ENCODE assay signal across 7 mouse cellular contexts in genomic region chr11:30471751-30472593, GRCm38 (mm10). TPM values are rescaled to one million over a fixed set of nuclear protein-coding genes. Genes with fewer than 3 reads are reported as not detected.
DNase-seq lines count a peak whose midpoint lies in the region; ATAC-seq lines count a peak whose summit lies in the region.

TSS of gene 4930505A04Rik (minus strand) at chr11:30471827.

- peak within 1 kb of the TSS; percentile 85 for H3K27ac ChIP-seq in embryonic facial prominence, embryonic 13.5 days
- H3K27ac ChIP-seq in limb, embryonic 12.5 days = peak within 1 kb of the TSS; percentile 81
- peak within 1 kb of the TSS; percentile 80 for H3K27ac ChIP-seq in midbrain, embryonic 14.5 days (replicated peaks; ENCODE audit: low read depth, low read length)
- peak within 1 kb of the TSS; percentile 73 for H3K27ac ChIP-seq in stomach, embryonic 15.5 days

- H3K9ac ChIP-seq in embryonic facial prominence, embryonic 13.5 days = peak within 1 kb of the TSS; percentile 74
- H3K9ac ChIP-seq in limb, embryonic 12.5 days (replicated peaks) = peak within 1 kb of the TSS; percentile 58
- H3K9ac ChIP-seq in midbrain, embryonic 14.5 days (replicated peaks; ENCODE audit: low read length) = peak within 1 kb of the TSS; percentile 65
- peak within 1 kb of the TSS; percentile 33; the same call in 1 of the 2 replicates for H3K9ac ChIP-seq in stomach, embryonic 15.5 days

- no peaks in the 10 kb centered on the region for H3K27me3 ChIP-seq in embryonic facial prominence, embryonic 13.5 days
- no peaks in the 10 kb centered on the region for H3K27me3 ChIP-seq in limb, embryonic 12.5 days
- no peaks in the 10 kb centered on the region for H3K27me3 ChIP-seq in midbrain, embryonic 14.5 days (ENCODE audit: control insufficient read depth, insufficient read depth, low read length)
- H3K27me3 ChIP-seq in stomach, embryonic 15.5 days (replicated peaks) = no peaks in the 10 kb centered on the region

- no peaks in the 10 kb centered on the region for H3K36me3 ChIP-seq in embryonic facial prominence, embryonic 13.5 days
- no peaks in the 10 kb centered on the region for H3K36me3 ChIP-seq in limb, embryonic 12.5 days
- no peaks in the 10 kb centered on the region for H3K36me3 ChIP-seq in midbrain, embryonic 14.5 days (ENCODE audit: control insufficient read depth, insufficient read depth, low read length)
- no peaks in the 10 kb centered on the region for H3K36me3 ChIP-seq in stomach, embryonic 15.5 days

- WGBS in embryonic facial prominence, embryonic 13.5 days = 6% methylated on average over 17 of the region's 17 CpGs
- 9% methylated on average over 17 of the region's 17 CpGs for WGBS in limb, embryonic 12.5 days
- 9% methylated on average over 17 of the region's 17 CpGs for WGBS in midbrain, embryonic 14.5 days
- WGBS in stomach, embryonic 15.5 days = 5% methylated on average over 17 of the region's 17 CpGs

- H3K4me1 ChIP-seq in embryonic facial prominence, embryonic 13.5 days = peaks cover 12% of the 10 kb centered on the region; the same call in 1 of the 2 replicates
- peaks cover 5% of the 10 kb centered on the region for H3K4me1 ChIP-seq in limb, embryonic 12.5 days (replicated peaks)
- H3K4me1 ChIP-seq in midbrain, embryonic 14.5 days (ENCODE audit: control insufficient read depth, insufficient read depth, low read length) = peaks cover 11% of the 10 kb centered on the region; the same call in 1 of the 2 replicates
- peaks cover 4% of the 10 kb centered on the region; the same call in 1 of the 2 replicates for H3K4me1 ChIP-seq in stomach, embryonic 15.5 days

- DNase-seq in brain, embryonic 18.5 days (ENCODE audit: low read depth, low spot score) = peak; percentile 92
- peak; percentile 89 to 91 for DNase-seq in heart, adult 9 months (ENCODE audit: low spot score in 2 of 2)
- peak; percentile 87 for DNase-seq in kidney, adult 9 months
- DNase-seq in midbrain, embryonic 14.5 days = peak; percentile 98

- peak within 1 kb of the TSS; percentile 76 for H3K4me2 ChIP-seq in embryonic facial prominence, embryonic 13.5 days
- peak within 1 kb of the TSS; percentile 63 for H3K4me2 ChIP-seq in limb, embryonic 12.5 days
- peak within 1 kb of the TSS; percentile 83 for H3K4me2 ChIP-seq in midbrain, embryonic 14.5 days (ENCODE audit: low read length)
- peak within 1 kb of the TSS; percentile 71 for H3K4me2 ChIP-seq in stomach, embryonic 15.5 days

- ATAC-seq in embryonic facial prominence, embryonic 13.5 days (ENCODE audit: insufficient number of reproducible peaks, insufficient read depth, low FRiP score, low TSS enrichment, low read depth) = peak; percentile 82
- peak; percentile 95 for ATAC-seq in limb, embryonic 12.5 days (ENCODE audit: insufficient number of reproducible peaks, insufficient read depth, low FRiP score, low TSS enrichment, low read depth)
- ATAC-seq in midbrain, embryonic 14.5 days (ENCODE audit: low FRiP score, low TSS enrichment) = peak; percentile 97
- ATAC-seq in stomach, embryonic 15.5 days (ENCODE audit: insufficient read depth, low FRiP score, low read depth) = peak; percentile 95

- no peaks in the 10 kb centered on the region for H3K9me3 ChIP-seq in embryonic facial prominence, embryonic 13.5 days
- H3K9me3 ChIP-seq in limb, embryonic 12.5 days = no peaks in the 10 kb centered on the region
- H3K9me3 ChIP-seq in midbrain, embryonic 14.5 days (ENCODE audit: control insufficient read depth, low read length) = no peaks in the 10 kb centered on the region
- no peaks in the 10 kb centered on the region for H3K9me3 ChIP-seq in stomach, embryonic 15.5 days

- H3K4me3 ChIP-seq in embryonic facial prominence, embryonic 13.5 days = peak within 1 kb of the TSS; percentile 53
- H3K4me3 ChIP-seq in limb, embryonic 12.5 days (replicated peaks) = peak within 1 kb of the TSS; percentile 45
- peak within 1 kb of the TSS; percentile 47 for H3K4me3 ChIP-seq in midbrain, embryonic 14.5 days (replicated peaks; ENCODE audit: low read depth, low read length)
- peak within 1 kb of the TSS; percentile 45 for H3K4me3 ChIP-seq in stomach, embryonic 15.5 days (replicated peaks)

RNA-seq across cellular contexts. Expression of gene 4930505A04Rik, which starts in this region (rescaled TPM):
- not detected in 2 replicates for polyA plus RNA-seq in embryonic facial prominence, embryonic 13.5 days (2015; fragmentation: Nextera tagmentation; extraction: Ambion mirVana)
- polyA plus RNA-seq in limb, embryonic 12.5 days (2016; fragmentation: Nextera tagmentation; extraction: Ambion mirVana) = not detected in 2 replicates
- 0.24 and 0.32 TPM in 2 replicates for polyA plus RNA-seq in midbrain, embryonic 14.5 days (2014; fragmentation: Nextera tagmentation; extraction: Ambion mirVana)
- 0.14 TPM in 1 of 2 replicates, not detected in the other for polyA plus RNA-seq in stomach, embryonic 15.5 days (2015; fragmentation: Nextera tagmentation; extraction: Ambion mirVana)

Comparison
In these comparisons a context has a peak if more than half of its experiments do, and no peak if none do; other contexts are left out.
1. Peak in every context shown above with its lines: DNase-seq, ATAC-seq, H3K4me3 ChIP-seq and H3K27ac ChIP-seq.
2. Peak in ATAC-seq, H3K4me3 ChIP-seq, H3K27ac ChIP-seq, H3K9ac ChIP-seq and H3K4me2 ChIP-seq in embryonic facial prominence, embryonic 13.5 days; RNA of the gene not detected or under 1 TPM.
3. Peak in ATAC-seq, H3K4me3 ChIP-seq, H3K27ac ChIP-seq, H3K9ac ChIP-seq and H3K4me2 ChIP-seq in limb, embryonic 12.5 days; RNA of the gene not detected or under 1 TPM.
4. Peak in DNase-seq, ATAC-seq, H3K4me3 ChIP-seq, H3K27ac ChIP-seq, H3K9ac ChIP-seq and H3K4me2 ChIP-seq in midbrain, embryonic 14.5 days; RNA of the gene not detected or under 1 TPM.
5. Peak in ATAC-seq, H3K4me3 ChIP-seq, H3K27ac ChIP-seq, H3K9ac ChIP-seq and H3K4me2 ChIP-seq in stomach, embryonic 15.5 days; RNA of the gene not detected or under 1 TPM.